ENCODE assay signal across 14 mouse cellular contexts in genomic region chr3:148004006-148004405, GRCm38 (mm10).
A peak's percentile ranks its signal among the peaks of the same experiment; 100 is the strongest.
DNase-seq lines count a peak whose midpoint lies in the region; ATAC-seq and TF ChIP-seq lines count a peak whose summit lies in the region.
"Had no signal": no experiment of that assay in that cellular context is flagged by ENCODE, and none has a peak within 500 bp of the region (broad histone marks: within the 10 kb centered on the region; RNA-seq: fewer than 3 reads in every experiment).

No protein-coding gene starts in this region.

- no peak overlapping the region for H3K9ac ChIP-seq in hindbrain, postnatal 0 days (replicated peaks; ENCODE audit: low read length)
- H3K9ac ChIP-seq in hindbrain, embryonic 14.5 days: no peak overlapping the region
- H3K9ac ChIP-seq in stomach, postnatal 0 days (ENCODE audit: low read length): no peak overlapping the region
- H3K9ac ChIP-seq: stomach, embryonic 15.5 days had no signal

- H3K4me1 ChIP-seq in hindbrain, postnatal 0 days (ENCODE audit: insufficient read depth, low read length): no peaks in the 10 kb centered on the region
- H3K4me1 ChIP-seq in hindbrain, embryonic 14.5 days (replicated peaks; ENCODE audit: control insufficient read depth, insufficient read depth, low read length): 0 out of 2 replicates have a peak, but pooled peaks cover 3% of the 10 kb centered on the region
- no peaks in the 10 kb centered on the region for H3K4me1 ChIP-seq in cortical plate, adult 2 months (ENCODE audit: control insufficient read depth, insufficient read depth, low read length)
- H3K4me1 ChIP-seq in stomach, postnatal 0 days (replicated peaks; ENCODE audit: control insufficient read depth, insufficient read depth): no peaks in the 10 kb centered on the region

- peak; percentile 25 for DNase-seq in hindbrain, postnatal 0 days (ENCODE audit: low spot score)
- no peak for DNase-seq in hindbrain, embryonic 14.5 days (ENCODE audit: low spot score)
- DNase-seq in lung, postnatal 36 days: peak; percentile 13
- no peak for DNase-seq in lung, postnatal 4 days
- DNase-seq in stomach, postnatal 0 days (ENCODE audit: low spot score): no peak
- DNase-seq in MN1 (ENCODE audit: low spot score): no peak
- no peak for DNase-seq in frontal cortex, postnatal 25 days (ENCODE audit: low spot score in 2 of 2)
- DNase-seq: adrenal gland, postnatal 25 days; cerebellum, adult 8-10 months; gastrocnemius, postnatal 36 days; heart, postnatal 36 days had no signal

- no peak overlapping the region for H3K27ac ChIP-seq in hindbrain, postnatal 0 days
- no peak overlapping the region for H3K27ac ChIP-seq in hindbrain, embryonic 14.5 days
- no peak overlapping the region for H3K27ac ChIP-seq in cortical plate, adult 2 months (ENCODE audit: insufficient read depth, low read length)
- H3K27ac ChIP-seq in stomach, postnatal 0 days (replicated peaks): no peak overlapping the region
- H3K27ac ChIP-seq: macrophage; stomach, embryonic 15.5 days had no signal

- TF ChIP-seq CTCF in hindbrain, postnatal 0 days (IDR thresholded peaks at IDR 0.05; ENCODE audit: low read depth): peak; percentile 51
- peak; percentile 28; the same call in 1 of the 2 replicates for TF ChIP-seq CTCF in cortical plate, adult 2 months (IDR thresholded peaks at IDR 0.05; ENCODE audit: extremely low read depth, insufficient read depth, low read length)
- TF ChIP-seq CTCF in stomach, postnatal 0 days (IDR thresholded peaks at IDR 0.05; ENCODE audit: low read depth): peak; percentile 67

- H3K36me3 ChIP-seq in hindbrain, postnatal 0 days (ENCODE audit: insufficient read depth, low read length): no peaks in the 10 kb centered on the region
- no peaks in the 10 kb centered on the region for H3K36me3 ChIP-seq in hindbrain, embryonic 14.5 days (replicated peaks; ENCODE audit: control insufficient read depth, insufficient read depth)
- no peaks in the 10 kb centered on the region for H3K36me3 ChIP-seq in stomach, postnatal 0 days (ENCODE audit: control insufficient read depth, insufficient read depth, low read length)
- H3K36me3 ChIP-seq: stomach, embryonic 15.5 days had no signal

- no peak overlapping the region for H3K4me2 ChIP-seq in hindbrain, postnatal 0 days (ENCODE audit: low read depth, low read length)
- H3K4me2 ChIP-seq in hindbrain, embryonic 14.5 days (replicated peaks): no peak overlapping the region
- no peak overlapping the region for H3K4me2 ChIP-seq in stomach, postnatal 0 days (replicated peaks; ENCODE audit: low read depth)
- H3K4me2 ChIP-seq: stomach, embryonic 15.5 days had no signal

- ATAC-seq in hindbrain, postnatal 0 days: no peak
- ATAC-seq in hindbrain, embryonic 14.5 days (ENCODE audit: low FRiP score): no peak
- no peak for ATAC-seq in stomach, postnatal 0 days (ENCODE audit: low FRiP score, low TSS enrichment)

- TF ChIP-seq POLR2A in cortical plate, adult 2 months (IDR thresholded peaks at IDR 0.05; ENCODE audit: extremely low read depth, insufficient read depth, low read length): no peak

- H3K4me3 ChIP-seq in hindbrain, postnatal 0 days (ENCODE audit: low read length): no peak overlapping the region
- H3K4me3 ChIP-seq in hindbrain, embryonic 14.5 days (replicated peaks; ENCODE audit: low read length): no peak overlapping the region
- no peak overlapping the region for H3K4me3 ChIP-seq in cortical plate, adult 2 months (ENCODE audit: insufficient read depth, low read length)
- H3K4me3 ChIP-seq in stomach, postnatal 0 days (ENCODE audit: low read depth, low read length): no peak overlapping the region
- H3K4me3 ChIP-seq: stomach, embryonic 15.5 days had no signal

- H3K27me3 ChIP-seq in hindbrain, postnatal 0 days (ENCODE audit: insufficient read depth, low read length): no peaks in the 10 kb centered on the region
- H3K27me3 ChIP-seq in hindbrain, embryonic 14.5 days (ENCODE audit: control insufficient read depth, insufficient read depth, low read length): no peaks in the 10 kb centered on the region
- no peaks in the 10 kb centered on the region for H3K27me3 ChIP-seq in stomach, postnatal 0 days (ENCODE audit: control insufficient read depth, insufficient read depth, low read length)
- H3K27me3 ChIP-seq: stomach, embryonic 15.5 days had no signal

- no peaks in the 10 kb centered on the region for H3K9me3 ChIP-seq in hindbrain, postnatal 0 days (ENCODE audit: low read length)
- no peaks in the 10 kb centered on the region for H3K9me3 ChIP-seq in hindbrain, embryonic 14.5 days (ENCODE audit: control insufficient read depth, low read length)
- no peaks in the 10 kb centered on the region for H3K9me3 ChIP-seq in stomach, postnatal 0 days (ENCODE audit: control insufficient read depth, low read length)
- H3K9me3 ChIP-seq: stomach, embryonic 15.5 days had no signal

- 61% methylated on average over 3 of the region's 3 CpGs for WGBS in hindbrain, postnatal 0 days
- 55% methylated on average over 3 of the region's 3 CpGs for WGBS in hindbrain, embryonic 14.5 days
- 71% methylated on average over 3 of the region's 3 CpGs for WGBS in stomach, postnatal 0 days

- TF ChIP-seq EP300 in stomach, postnatal 0 days (optimal IDR thresholded peaks at IDR 0.05): no peak

Comparison
In these comparisons a context has a peak if more than half of its experiments do, and no peak if none do; other contexts are left out.
1. DNase-seq: peak in hindbrain, postnatal 0 days (single experiment) and lung, postnatal 36 days (single experiment); none in hindbrain, embryonic 14.5 days (single experiment), lung, postnatal 4 days (0 of 2), stomach, postnatal 0 days (single experiment), MN1 (single experiment) and frontal cortex, postnatal 25 days (0 of 2).
2. Peak in every context shown above with its lines, with median percentiles within 50 percentile points of each other: CTCF ChIP-seq.